13 mouse cellular contexts compared by ENCODE assay signal in genomic region chr1:18288860-18289259, GRCm38 (mm10). TPM values are rescaled to one million over a fixed set of nuclear protein-coding genes. Genes with fewer than 3 reads are reported as not detected.
DNase-seq lines count a peak whose midpoint lies in the region; ATAC-seq and TF ChIP-seq lines count a peak whose summit lies in the region.
"Had no signal": no experiment of that assay in that cellular context is flagged by ENCODE, and none has a peak within 500 bp of the region (broad histone marks: within the 10 kb centered on the region; RNA-seq: fewer than 3 reads in every experiment).

No protein-coding gene starts in this region.

- TF ChIP-seq POLR2A in liver, adult 2 months (IDR thresholded peaks at IDR 0.05; ENCODE audit: extremely low read depth, insufficient read depth, low read length), result no peak

- no peak overlapping the region for H3K9ac ChIP-seq in embryonic facial prominence, embryonic 11.5 days (replicated peaks; ENCODE audit: low read length)
- H3K9ac ChIP-seq in liver, adult 2 months (ENCODE audit: low read depth, low read length), result no peak overlapping the region
- H3K9ac ChIP-seq in liver, embryonic 11.5 days (ENCODE audit: low read depth, low read length), result no peak overlapping the region
- H3K9ac ChIP-seq: limb, embryonic 13.5 days had no signal

- H3K79me2 ChIP-seq in liver, adult 2 months (ENCODE audit: control insufficient read depth, insufficient read depth, low read length), result no peaks in the 10 kb centered on the region

- peak; percentile 30 for DNase-seq in embryonic facial prominence, embryonic 11.5 days (ENCODE audit: low spot score)
- DNase-seq in embryonic facial prominence, embryonic 10.5 days (ENCODE audit: low spot score), result no peak
- peak; percentile 1 for DNase-seq in liver, adult 2 months (ENCODE audit: extremely low read depth, low read depth, low spot score)
- DNase-seq in liver, embryonic 11.5 days (ENCODE audit: low spot score), result no peak
- peak; percentile 80 for DNase-seq in R1 (ENCODE audit: low read depth, low spot score)
- DNase-seq in induced T-regulatory cell, adult 2 months (ENCODE audit: low read depth), result peak; percentile 2
- DNase-seq in ovary, postnatal 14 days (ENCODE audit: low spot score), result no peak
- DNase-seq: kidney, postnatal 14 days had no signal

- H3K4me3 ChIP-seq in embryonic facial prominence, embryonic 11.5 days (ENCODE audit: low read depth, low read length), result no peak overlapping the region
- H3K4me3 ChIP-seq in embryonic facial prominence, embryonic 10.5 days, result no peak overlapping the region
- no peak overlapping the region for H3K4me3 ChIP-seq in liver, adult 2 months (ENCODE audit: insufficient read depth, low read depth, low read length)
- no peak overlapping the region for H3K4me3 ChIP-seq in liver, embryonic 11.5 days (ENCODE audit: low read depth, low read length)
- H3K4me3 ChIP-seq: erythroblast, embryonic 14.5 days; heart, embryonic 10.5 days; limb, embryonic 13.5 days had no signal

- no peak overlapping the region for H3K27ac ChIP-seq in embryonic facial prominence, embryonic 11.5 days (replicated peaks; ENCODE audit: low read depth, low read length)
- H3K27ac ChIP-seq in embryonic facial prominence, embryonic 10.5 days (replicated peaks), result no peak overlapping the region
- H3K27ac ChIP-seq in liver, adult 2 months (replicated peaks; ENCODE audit: insufficient read depth, low read depth, low read length), result no peak overlapping the region
- H3K27ac ChIP-seq in liver, embryonic 11.5 days (ENCODE audit: low read depth, low read length), result no peak overlapping the region
- H3K27ac ChIP-seq: heart, embryonic 10.5 days; limb, embryonic 13.5 days had no signal

- H3K36me3 ChIP-seq in embryonic facial prominence, embryonic 11.5 days (replicated peaks; ENCODE audit: control insufficient read depth, insufficient read depth, low read depth, low read length), result no peaks in the 10 kb centered on the region
- H3K36me3 ChIP-seq in embryonic facial prominence, embryonic 10.5 days (replicated peaks), result no peaks in the 10 kb centered on the region
- H3K36me3 ChIP-seq in liver, adult 2 months (ENCODE audit: control insufficient read depth, insufficient read depth, low read length), result no peaks in the 10 kb centered on the region
- H3K36me3 ChIP-seq in liver, embryonic 11.5 days (ENCODE audit: control insufficient read depth, insufficient read depth, low read length), result no peaks in the 10 kb centered on the region
- H3K36me3 ChIP-seq: heart, embryonic 10.5 days; limb, embryonic 13.5 days had no signal

- no peak overlapping the region for H3K4me2 ChIP-seq in embryonic facial prominence, embryonic 11.5 days (ENCODE audit: low read depth, low read length)
- no peak overlapping the region for H3K4me2 ChIP-seq in liver, embryonic 11.5 days
- H3K4me2 ChIP-seq: limb, embryonic 13.5 days; midbrain, embryonic 11.5 days had no signal

- no peak for ATAC-seq in embryonic facial prominence, embryonic 11.5 days (replicated peaks; ENCODE audit: insufficient number of reproducible peaks, low FRiP score, low TSS enrichment, low read depth)
- no peak for ATAC-seq in liver, embryonic 11.5 days (replicated peaks; ENCODE audit: low FRiP score)
- no peak for ATAC-seq in inflammation-experienced regulatory T-cells, adult 6 months

- H3K4me1 ChIP-seq in embryonic facial prominence, embryonic 11.5 days (ENCODE audit: control insufficient read depth, insufficient read depth, low read length), result no peaks in the 10 kb centered on the region
- H3K4me1 ChIP-seq in embryonic facial prominence, embryonic 10.5 days, result no peaks in the 10 kb centered on the region
- H3K4me1 ChIP-seq in liver, adult 2 months (ENCODE audit: control insufficient read depth, insufficient read depth, low read length), result no peaks in the 10 kb centered on the region
- H3K4me1 ChIP-seq in liver, embryonic 11.5 days (replicated peaks; ENCODE audit: control insufficient read depth, insufficient read depth, low read length), result no peaks in the 10 kb centered on the region
- H3K4me1 ChIP-seq: heart, embryonic 10.5 days; limb, embryonic 13.5 days had no signal

- WGBS in embryonic facial prominence, embryonic 11.5 days, result 46% methylated on average over 3 of the region's 3 CpGs
- 40% methylated on average over 3 of the region's 3 CpGs for WGBS in embryonic facial prominence, embryonic 10.5 days
- WGBS in liver, adult 2 months, result 36% methylated on average over 3 of the region's 3 CpGs
- 38% methylated on average over 3 of the region's 3 CpGs for WGBS in liver, embryonic 11.5 days

- TF ChIP-seq CTCF in liver, adult 2 months (IDR thresholded peaks at IDR 0.05; ENCODE audit: low read depth, low read length), result no peak

- H3K27me3 ChIP-seq in embryonic facial prominence, embryonic 11.5 days (ENCODE audit: control insufficient read depth, insufficient read depth, low read length), result no peaks in the 10 kb centered on the region
- H3K27me3 ChIP-seq in embryonic facial prominence, embryonic 10.5 days (replicated peaks; ENCODE audit: low read depth, poor library complexity, severe bottlenecking), result no peaks in the 10 kb centered on the region
- H3K27me3 ChIP-seq in liver, adult 2 months (ENCODE audit: control insufficient read depth, insufficient read depth, low read length), result no peaks in the 10 kb centered on the region
- H3K27me3 ChIP-seq in liver, embryonic 11.5 days (replicated peaks; ENCODE audit: control insufficient read depth, insufficient read depth, low read length), result no peaks in the 10 kb centered on the region
- H3K27me3 ChIP-seq: limb, embryonic 13.5 days had no signal

- H3K9me3 ChIP-seq in embryonic facial prominence, embryonic 11.5 days (replicated peaks; ENCODE audit: control insufficient read depth, low read length), result no peaks in the 10 kb centered on the region
- H3K9me3 ChIP-seq in embryonic facial prominence, embryonic 10.5 days, result no peaks in the 10 kb centered on the region
- H3K9me3 ChIP-seq in liver, embryonic 11.5 days (ENCODE audit: control insufficient read depth, low read length), result no peaks in the 10 kb centered on the region
- H3K9me3 ChIP-seq: heart, embryonic 10.5 days; limb, embryonic 13.5 days had no signal

RNA-seq across cellular contexts. Expression of gene Defb41, which starts 23.9 kb away (rescaled TPM):
- not detected in 2 replicates for polyA plus RNA-seq in embryonic facial prominence, embryonic 11.5 days (2014; fragmentation: Nextera tagmentation; extraction: Ambion mirVana)
- polyA plus RNA-seq in embryonic facial prominence, embryonic 10.5 days (2016; fragmentation: Nextera tagmentation; extraction: Ambion mirVana), result not detected in 2 replicates
- total RNA-seq in liver, adult 2 months (2014; rRNA removed), result not detected in 2 replicates
- polyA plus RNA-seq in liver, adult 2 months (2012; rRNA removed), result not detected in 2 replicates
- polyA plus RNA-seq in liver, embryonic 11.5 days (2014; fragmentation: Nextera tagmentation; extraction: Ambion mirVana), result not detected in 2 replicates
- not detected for polyA plus RNA-seq in inflammation-experienced regulatory T-cells, adult 6 months (2017; shearing (Covaris generic))
- polyA plus RNA-seq: erythroblast, embryonic 14.5 days; heart, embryonic 10.5 days; limb, embryonic 13.5 days; midbrain, embryonic 11.5 days had no signal

RNA-seq across cellular contexts. Expression of gene Defb18, which starts 51.6 kb away (rescaled TPM):
- not detected in 2 replicates for polyA plus RNA-seq in embryonic facial prominence, embryonic 11.5 days (2014; fragmentation: Nextera tagmentation; extraction: Ambion mirVana)
- not detected in 2 replicates for polyA plus RNA-seq in embryonic facial prominence, embryonic 10.5 days (2016; fragmentation: Nextera tagmentation; extraction: Ambion mirVana)
- total RNA-seq in liver, adult 2 months (2014; rRNA removed), result not detected in 2 replicates
- polyA plus RNA-seq in liver, adult 2 months (2012; rRNA removed), result not detected in 2 replicates
- polyA plus RNA-seq in liver, embryonic 11.5 days (2014; fragmentation: Nextera tagmentation; extraction: Ambion mirVana), result not detected in 2 replicates
- not detected for polyA plus RNA-seq in inflammation-experienced regulatory T-cells, adult 6 months (2017; shearing (Covaris generic))
- polyA plus RNA-seq: erythroblast, embryonic 14.5 days; heart, embryonic 10.5 days; limb, embryonic 13.5 days; midbrain, embryonic 11.5 days had no signal

Comparison
In these comparisons a context has a peak if more than half of its experiments do, and no peak if none do; other contexts are left out.
1. DNase-seq: peak in embryonic facial prominence, embryonic 11.5 days (single experiment), liver, adult 2 months (single experiment), R1 (single experiment) and induced T-regulatory cell, adult 2 months (single experiment); none in embryonic facial prominence, embryonic 10.5 days (single experiment), liver, embryonic 11.5 days (single experiment) and ovary, postnatal 14 days (single experiment).